Mouse (Mus musculus) right cerebral cortex, postnatal 25 days (tissue): ENCODE data around the gene Amer3.
"Not testable (repeated sequence)": the region's sequence is repeated elsewhere in the genome, so short reads cannot be mapped to it uniquely, and the experiment has no call there.

Source experiments
- DNase-seq: peaks from one replicate; pipeline ENCODE4 v3.0.0; 2022

Gene Amer3

DNA sequence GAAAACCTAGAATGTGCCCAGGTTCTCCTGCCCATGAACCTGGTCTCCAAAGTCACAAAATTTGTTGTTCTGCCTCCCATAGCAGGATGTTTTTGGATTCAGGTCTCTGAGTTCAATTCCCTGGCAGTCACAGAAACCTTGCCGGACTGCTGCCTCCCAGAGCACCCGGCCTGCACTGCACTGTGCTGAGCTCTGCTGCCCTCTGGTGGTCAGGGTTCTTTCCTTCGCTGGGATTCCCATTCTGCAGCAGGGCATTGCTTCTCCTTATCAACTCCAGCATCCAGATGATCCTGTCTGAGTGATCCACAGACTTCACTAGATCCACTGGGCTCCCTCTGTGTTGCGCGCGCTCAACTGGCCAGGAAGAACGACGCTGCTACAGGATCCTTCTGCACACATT, 22.9 kb downstream of the Amer3 start:
- peak; percentile 59 for DNase-seq

DNA sequence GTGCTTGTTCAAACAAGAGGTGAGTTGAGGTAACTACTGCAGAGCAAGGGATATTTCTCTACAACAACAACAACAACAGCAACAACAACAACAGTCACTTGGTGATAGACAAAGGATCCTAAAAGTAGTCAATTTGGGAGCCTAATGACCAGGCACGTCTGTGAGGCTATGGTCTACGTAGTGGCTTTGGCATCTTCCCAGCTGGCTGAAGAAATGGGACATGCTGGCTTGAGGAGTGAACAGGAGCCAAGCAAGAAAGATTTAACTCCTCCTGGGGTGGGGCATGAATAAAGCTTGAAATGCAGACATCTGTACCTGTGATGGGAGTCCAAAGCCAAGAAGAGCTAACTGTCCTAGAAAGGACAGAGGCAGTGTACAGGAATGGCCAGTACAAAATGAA, 34.3 kb downstream of the Amer3 start:
- no peak for DNase-seq

DNA sequence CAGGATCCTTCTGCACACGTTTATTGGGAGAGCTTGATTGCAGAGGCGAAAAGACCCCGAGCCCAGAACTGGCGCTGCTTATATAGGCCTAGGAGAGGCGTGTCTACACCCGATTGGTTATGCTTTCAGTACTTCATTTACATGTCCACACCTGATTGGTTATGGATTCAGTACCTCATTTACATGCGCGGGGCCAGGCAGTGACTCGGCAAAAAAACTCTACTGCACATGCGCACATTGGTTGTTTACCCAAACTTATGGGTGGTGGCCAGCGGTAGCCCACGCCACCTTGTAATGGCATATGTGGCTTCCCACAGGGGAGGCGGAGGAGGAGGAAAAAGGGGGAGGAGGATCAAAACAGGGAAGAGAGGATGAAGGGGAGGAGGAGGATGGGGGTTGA, 40.7 kb downstream of the Amer3 start:
- not testable (repeated sequence) for DNase-seq

DNA sequence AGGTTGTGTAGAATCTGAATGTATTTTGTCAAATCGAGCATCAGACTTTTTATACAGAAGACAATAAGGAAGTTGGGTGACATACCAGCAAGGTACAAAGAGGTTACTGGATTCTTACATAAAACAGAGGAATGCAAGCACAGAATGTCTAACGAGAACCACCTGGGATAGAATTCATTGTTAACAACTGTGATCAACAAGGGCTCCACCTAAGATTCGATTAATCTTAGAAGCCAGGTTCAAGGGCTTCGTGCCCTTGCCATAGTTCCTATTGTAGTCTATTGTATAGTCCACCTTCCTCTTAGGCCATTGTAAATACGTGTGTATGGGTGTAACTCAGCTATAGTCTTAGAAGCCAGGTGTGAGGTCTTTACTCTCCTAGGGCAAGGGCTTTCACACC, 41.3 kb downstream of the Amer3 start:
- not testable (repeated sequence) for DNase-seq

DNA sequence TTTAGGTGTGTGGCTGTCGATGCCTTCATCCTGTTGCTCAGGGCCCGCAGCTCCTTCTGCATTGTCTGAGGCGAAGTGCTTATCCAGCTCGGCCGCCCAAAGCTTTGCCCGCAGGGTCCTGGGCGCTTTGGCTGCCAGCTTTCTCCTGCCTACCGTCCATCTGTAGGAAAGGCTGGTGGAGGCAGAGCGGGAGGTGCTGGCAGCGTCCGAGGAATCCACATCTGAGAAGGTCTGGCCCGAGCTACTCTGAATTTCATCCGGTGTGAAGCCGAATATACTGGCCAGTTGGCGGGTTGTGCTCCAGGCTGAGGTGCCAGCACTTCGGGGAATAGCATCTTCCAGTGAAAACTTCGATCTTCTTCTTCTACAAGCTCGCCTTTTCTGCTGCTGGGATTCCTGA, 56.3 kb downstream of the Amer3 start:
- no peak for DNase-seq
